Mouse (Mus musculus) liver, embryonic 18 days (tissue): ENCODE data around the gene Ankrd52. TPM values are rescaled to one million over a fixed set of nuclear protein-coding genes. Genes with fewer than 3 reads are reported as not detected.

ENCODE experiments used
- polyA plus RNA-seq: library from polyadenylated mRNA; depleted of rRNA; stranded (reverse); fragments of >200 nt; gene quantifications from 2 replicates; pipeline ENCODE4 v1.2.3, GENCODE M21; 2012; rRNA removed

Ankrd52 gene
- 4.4 and 6.2 TPM in 2 replicates for polyA plus RNA-seq

DNA sequence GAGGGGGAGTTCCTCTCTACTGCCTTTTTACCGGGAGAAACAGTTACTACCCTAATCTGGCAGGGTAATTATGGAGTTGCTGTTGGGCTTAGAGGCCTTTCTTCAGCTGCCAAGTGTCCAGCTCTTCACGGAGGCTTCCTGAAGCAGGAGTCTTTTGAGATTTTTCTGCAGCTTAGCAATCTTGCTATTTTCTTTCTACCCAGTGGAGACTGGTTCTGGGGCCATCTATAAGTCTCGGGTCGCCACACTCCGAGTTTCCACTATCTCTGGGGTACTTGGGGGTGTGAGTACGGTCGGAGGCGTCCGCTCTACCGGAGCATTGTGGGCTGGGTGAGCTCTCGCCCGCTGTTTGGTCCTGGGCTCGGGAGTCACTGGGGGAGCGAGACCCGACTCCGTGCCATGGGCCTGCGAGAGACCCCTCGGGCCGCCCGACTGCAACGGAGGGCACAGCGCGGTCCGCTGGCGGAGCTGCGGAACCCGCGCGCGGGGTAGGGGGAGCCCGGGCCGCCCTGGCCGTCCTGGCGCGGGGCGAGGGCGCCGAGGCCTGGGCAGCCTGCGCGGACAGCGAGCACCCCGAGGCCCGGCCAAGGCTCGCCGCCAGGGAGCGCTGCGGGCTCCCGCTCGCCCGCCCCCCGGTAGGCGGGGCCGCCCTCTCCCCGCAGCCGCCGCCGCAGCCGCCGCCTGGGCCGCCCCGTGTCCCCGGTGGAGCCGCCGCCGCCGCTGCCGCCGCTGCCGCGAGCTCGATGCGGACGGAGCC is at the start of gene Ankrd52:
Ankrd52 (plus strand) TSS at position 661 of the 757 bp plus-strand sequence.

DNA sequence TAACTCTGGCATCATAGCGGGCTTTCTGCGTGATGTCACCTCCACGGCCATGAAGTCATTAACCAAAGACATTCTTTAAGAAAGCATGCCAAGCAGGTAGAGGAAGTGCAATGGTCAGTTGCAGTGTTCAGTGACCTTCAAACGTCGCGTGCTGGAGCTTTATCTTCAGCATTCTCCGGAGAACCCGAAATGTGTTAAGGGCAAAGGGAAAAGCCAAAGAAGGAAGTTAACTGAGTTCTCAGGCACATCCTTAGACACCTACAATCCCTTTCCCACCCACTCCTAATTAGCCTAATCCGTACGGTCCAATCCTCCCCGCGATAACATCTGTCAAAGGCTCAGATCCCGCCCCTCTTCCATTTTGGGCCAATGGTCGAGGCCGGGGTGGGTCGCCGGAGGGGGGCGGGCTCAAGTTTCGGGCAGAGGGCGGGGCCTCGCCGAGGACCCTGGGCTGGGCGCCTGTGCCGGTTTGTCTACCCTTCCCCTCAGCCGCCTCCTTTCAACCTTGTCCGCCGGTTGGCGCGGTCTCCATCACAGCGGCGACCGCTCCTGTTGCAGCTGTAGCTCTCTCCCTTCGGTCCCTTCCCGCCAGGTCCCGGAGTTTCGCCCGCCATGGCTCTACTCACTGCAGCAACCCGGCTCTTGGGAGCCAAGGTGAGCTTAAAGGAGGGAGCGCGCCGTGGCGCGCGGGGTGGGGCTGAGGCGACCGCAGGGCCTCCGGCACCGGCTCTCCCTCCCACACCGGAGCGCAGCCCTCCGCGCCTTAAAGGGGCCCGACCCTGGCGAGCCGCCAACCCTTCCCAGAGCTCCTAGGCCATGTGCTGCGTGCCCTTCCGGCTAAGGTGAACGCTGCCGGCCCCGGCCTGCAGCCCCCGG is 39.4 kb upstream of the Ankrd52 start, which contains the start of gene Cs:
Cs (plus strand) TSS at position 429 of the 876 bp plus-strand sequence.

DNA sequence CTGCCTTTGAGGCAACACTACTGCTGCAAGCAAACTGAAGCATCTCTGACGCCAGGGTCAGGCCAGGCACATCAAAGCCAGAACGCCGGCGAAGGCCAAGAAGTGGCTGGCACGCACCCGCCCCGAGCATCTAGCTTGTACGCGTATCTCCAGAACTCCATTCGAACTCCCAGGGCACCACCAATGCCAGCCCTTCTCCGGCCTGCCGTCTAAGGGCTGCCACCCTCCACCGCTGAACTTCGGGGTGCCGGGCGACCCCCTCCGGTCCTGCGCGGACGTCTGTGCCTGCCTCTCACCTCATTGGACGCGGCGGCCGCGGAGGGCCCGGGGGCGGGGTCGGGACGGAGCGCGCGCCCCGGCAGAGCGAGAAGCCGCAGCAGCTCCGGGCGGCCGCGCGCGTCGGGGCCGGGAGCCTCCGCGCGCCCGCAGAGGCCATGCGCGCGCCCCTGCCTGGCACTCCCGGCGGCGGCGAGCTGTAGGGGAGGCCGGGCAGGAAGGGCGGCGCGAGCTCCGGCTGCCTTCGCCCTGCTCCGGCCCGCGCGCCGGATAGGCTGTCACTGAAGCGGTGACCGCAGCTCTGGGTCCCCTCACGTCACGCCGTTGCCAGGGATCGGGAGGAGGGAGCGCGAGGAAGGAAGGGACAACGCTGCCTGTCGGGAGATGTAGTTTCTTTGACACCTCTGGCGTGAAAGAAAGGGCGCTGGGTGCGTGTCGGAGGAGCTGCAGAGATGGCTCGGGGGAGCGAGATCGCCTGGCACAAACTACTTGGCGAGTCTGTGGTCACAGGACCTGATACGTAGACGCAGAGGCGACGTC is 8.3 kb upstream of the Ankrd52 start, which contains the start of gene Coq10a:
Coq10a (minus strand) TSS at position 596 of the 816 bp plus-strand sequence.

DNA sequence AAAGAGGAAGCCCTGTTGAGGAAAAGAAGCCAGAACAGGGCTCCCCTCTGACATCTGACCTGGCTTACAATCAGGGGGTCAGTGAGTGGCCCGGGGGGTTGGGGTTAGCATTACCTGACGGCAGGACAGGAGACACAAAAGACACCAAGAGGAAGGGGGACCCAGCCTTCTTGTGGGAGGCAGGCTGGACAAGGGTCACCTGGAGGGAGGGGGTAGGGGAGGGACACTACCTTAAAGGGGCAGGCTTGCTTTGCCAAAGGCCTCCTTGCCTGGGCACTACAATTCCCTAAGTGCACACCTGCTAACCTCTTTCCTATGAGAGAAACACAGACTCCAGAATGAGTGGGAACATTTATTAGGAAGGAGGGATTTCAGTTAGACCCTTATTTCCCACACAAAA is 24.1 kb downstream of the Ankrd52 start, which contains the start of gene Slc39a5:
Slc39a5 (minus strand) TSS at position 174 of the 400 bp plus-strand sequence.

DNA sequence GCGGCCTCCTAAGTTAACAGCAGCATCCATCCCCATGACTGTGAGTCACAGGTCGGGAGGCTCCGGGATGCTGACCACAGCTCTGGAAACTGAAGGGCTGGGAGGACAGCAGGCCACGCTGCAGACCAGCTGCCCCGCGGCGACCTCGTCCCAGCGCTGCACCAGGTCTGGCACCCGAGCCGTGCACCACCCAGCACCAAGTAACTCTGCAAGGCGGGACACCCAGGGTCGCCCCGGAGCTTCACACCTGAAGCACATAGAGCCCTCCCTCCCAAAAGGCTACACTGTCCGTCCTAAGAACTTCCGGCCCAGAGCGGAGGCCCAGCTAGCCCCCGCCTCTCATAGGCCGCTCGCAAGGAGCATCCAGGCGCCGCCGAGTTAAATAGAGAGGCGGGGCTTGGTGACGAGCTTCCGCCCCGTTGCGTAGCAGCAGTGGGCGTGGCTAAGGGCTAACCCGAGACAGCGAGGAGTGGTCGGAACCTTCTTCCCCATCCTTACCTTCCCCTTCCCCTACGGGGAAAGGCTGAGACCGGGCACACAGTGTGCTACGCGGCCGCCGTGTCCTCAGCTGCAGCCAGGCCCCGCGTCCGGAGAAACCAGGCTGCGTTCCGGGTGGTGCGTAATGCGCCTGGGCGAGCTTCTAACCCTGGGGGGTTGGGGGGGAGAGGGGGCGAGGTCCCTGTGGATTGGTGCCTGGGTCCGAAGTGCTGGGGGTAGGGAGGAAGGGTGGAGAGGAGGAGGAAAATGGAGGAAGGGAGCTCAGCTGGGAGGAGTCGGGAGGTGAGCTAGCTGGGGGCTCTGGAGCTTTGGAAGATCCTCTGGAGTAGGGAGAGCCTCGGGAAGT is 34.5 kb downstream of the Ankrd52 start, which contains the start of the genes Nabp2 and Rnf41:
Nabp2 (minus strand) TSS at position 282 of the 844 bp plus-strand sequence.
Rnf41 (plus strand) TSS at position 447 of the 844 bp plus-strand sequence.

Other genes with a start within 250 kb of the Ankrd52 start
- gene Rbms2, start 196.8 kb upstream of the Ankrd52 start, polyA plus RNA-seq = 13.5 and 14.2 TPM in 2 replicates
- gene Gls2, start 182.7 kb upstream of the Ankrd52 start, polyA plus RNA-seq = 50.2 and 50.4 TPM in 2 replicates
- gene Spryd4, start 165.3 kb upstream of the Ankrd52 start, polyA plus RNA-seq = 34.1 and 34.9 TPM in 2 replicates
- 0.01 TPM in 1 of 2 replicates, not detected in the other for gene Mip, start 151.3 kb upstream of the Ankrd52 start, polyA plus RNA-seq
- 6.6 and 6.7 TPM in 2 replicates for gene Timeless, start 145.1 kb upstream of the Ankrd52 start, polyA plus RNA-seq
- 13.0 and 18.7 TPM in 2 replicates for gene Apon, start 123.0 kb upstream of the Ankrd52 start, polyA plus RNA-seq
- gene Apof, start 108.4 kb upstream of the Ankrd52 start, polyA plus RNA-seq = 813 and 951 TPM in 2 replicates
- 20.6 and 23.1 TPM in 2 replicates for gene Stat2, start 106.6 kb upstream of the Ankrd52 start, polyA plus RNA-seq
- 0.03 and 0.06 TPM in 2 replicates for gene Il23a, start 78.4 kb upstream of the Ankrd52 start, polyA plus RNA-seq
- 13.6 and 15.8 TPM in 2 replicates for gene Pan2, start 73.8 kb upstream of the Ankrd52 start, polyA plus RNA-seq
- 57.3 and 69.2 TPM in 2 replicates for gene Cnpy2, start 54.7 kb upstream of the Ankrd52 start, polyA plus RNA-seq
- gene Cs, start 39.4 kb upstream of the Ankrd52 start, polyA plus RNA-seq = 59.5 and 64.0 TPM in 2 replicates
- 10.3 and 10.8 TPM in 2 replicates for gene Coq10a, start 8.1 kb upstream of the Ankrd52 start, polyA plus RNA-seq
- gene Slc39a5, start 24.1 kb downstream of the Ankrd52 start, polyA plus RNA-seq = 99.5 and 112 TPM in 2 replicates
- gene Nabp2, start 34.4 kb downstream of the Ankrd52 start, polyA plus RNA-seq = 16.8 and 18.7 TPM in 2 replicates
- gene Rnf41, start 34.5 kb downstream of the Ankrd52 start, polyA plus RNA-seq = 7.0 and 8.3 TPM in 2 replicates
- gene Smarcc2, start 82.1 kb downstream of the Ankrd52 start, polyA plus RNA-seq = 25.6 and 31.2 TPM in 2 replicates
- gene Myl6, start 117.0 kb downstream of the Ankrd52 start, polyA plus RNA-seq = 627 and 720 TPM in 2 replicates
- 0.53 and 0.67 TPM in 2 replicates for gene Myl6b, start 121.6 kb downstream of the Ankrd52 start, polyA plus RNA-seq
- 10.8 and 12.1 TPM in 2 replicates for gene Esyt1, start 148.8 kb downstream of the Ankrd52 start, polyA plus RNA-seq
- 4.0 and 4.5 TPM in 2 replicates for gene Zc3h10, start 170.7 kb downstream of the Ankrd52 start, polyA plus RNA-seq
- 1,648 and 2,151 TPM in 2 replicates for gene Rpl41, start 172.2 kb downstream of the Ankrd52 start, polyA plus RNA-seq
- 67.0 and 72.0 TPM in 2 replicates for gene Pa2g4, start 188.9 kb downstream of the Ankrd52 start, polyA plus RNA-seq
- 7.5 and 8.2 TPM in 2 replicates for gene Erbb3, start 212.5 kb downstream of the Ankrd52 start, polyA plus RNA-seq
- gene Rps26, start 249.6 kb downstream of the Ankrd52 start, polyA plus RNA-seq = 667 and 775 TPM in 2 replicates